Mouse (Mus musculus) hindbrain, embryonic 12.5 days (tissue): ENCODE data around the gene Pigc. TPM values are rescaled to one million over a fixed set of nuclear protein-coding genes. Genes with fewer than 3 reads are reported as not detected.

ENCODE experiments used
- ATAC-seq: fragments of 200-750 bp; cut with Nextera tagmentation; 2 replicates; pipeline ENCODE4 v1.8.0; 2017; ENCODE audit warnings: moderate TSS enrichment; ENCODE audit not compliant: low FRiP score
- H3K27ac ChIP-seq: fragments of 300-500 bp; sonication (generic); 2 replicates; pipeline ENCODE4 v1.5.1; 2016; ENCODE audit warnings: mild to moderate bottlenecking
- H3K27me3 ChIP-seq: fragments of 300-500 bp; sonication (generic); 2 replicates; pipeline ENCODE4 v1.6.1; 2016; ENCODE audit warnings: mild to moderate bottlenecking
- H3K36me3 ChIP-seq: fragments of 300-500 bp; sonication (generic); 2 replicates; pipeline ENCODE4 v1.6.1; 2016; ENCODE audit warnings: mild to moderate bottlenecking
- H3K4me1 ChIP-seq: fragments of 300-500 bp; sonication (generic); 2 replicates; pipeline ENCODE4 v1.6.1; 2016
- H3K4me2 ChIP-seq: fragments of 300-500 bp; sonication (generic); replicated peaks from 2 replicates; pipeline ENCODE4 v1.6.1; 2016; ENCODE audit warnings: mild to moderate bottlenecking
- H3K4me3 ChIP-seq: fragments of 300-500 bp; sonication (generic); 2 replicates; pipeline ENCODE4 v1.5.1; 2016; ENCODE audit warnings: mild to moderate bottlenecking
- H3K9ac ChIP-seq: fragments of 300-500 bp; sonication (generic); 2 replicates; pipeline ENCODE4 v1.6.1; 2016; ENCODE audit warnings: mild to moderate bottlenecking, moderate library complexity
- H3K9me3 ChIP-seq: fragments of 300-500 bp; sonication (generic); replicated peaks from 2 replicates; pipeline ENCODE4 v1.6.1; 2016; ENCODE audit warnings: mild to moderate bottlenecking
- WGBS: fragments of 180-500 bp; shearing (Covaris S2); methylation state at CpG from one replicate; pipeline ENCODE4 v1.1.7; 2016; 5-methylcytosine and 5-hydroxymethylcytosine counted together
- polyA plus RNA-seq: library from polyadenylated mRNA; unstranded; fragments of >200 nt; fragmentation: Nextera tagmentation; extraction: Ambion mirVana; gene quantifications from 2 replicates; pipeline ENCODE4 v1.2.1, GENCODE M21; 2016

Gene Pigc
- 35.4 and 36.6 TPM in 2 replicates for polyA plus RNA-seq

DNA sequence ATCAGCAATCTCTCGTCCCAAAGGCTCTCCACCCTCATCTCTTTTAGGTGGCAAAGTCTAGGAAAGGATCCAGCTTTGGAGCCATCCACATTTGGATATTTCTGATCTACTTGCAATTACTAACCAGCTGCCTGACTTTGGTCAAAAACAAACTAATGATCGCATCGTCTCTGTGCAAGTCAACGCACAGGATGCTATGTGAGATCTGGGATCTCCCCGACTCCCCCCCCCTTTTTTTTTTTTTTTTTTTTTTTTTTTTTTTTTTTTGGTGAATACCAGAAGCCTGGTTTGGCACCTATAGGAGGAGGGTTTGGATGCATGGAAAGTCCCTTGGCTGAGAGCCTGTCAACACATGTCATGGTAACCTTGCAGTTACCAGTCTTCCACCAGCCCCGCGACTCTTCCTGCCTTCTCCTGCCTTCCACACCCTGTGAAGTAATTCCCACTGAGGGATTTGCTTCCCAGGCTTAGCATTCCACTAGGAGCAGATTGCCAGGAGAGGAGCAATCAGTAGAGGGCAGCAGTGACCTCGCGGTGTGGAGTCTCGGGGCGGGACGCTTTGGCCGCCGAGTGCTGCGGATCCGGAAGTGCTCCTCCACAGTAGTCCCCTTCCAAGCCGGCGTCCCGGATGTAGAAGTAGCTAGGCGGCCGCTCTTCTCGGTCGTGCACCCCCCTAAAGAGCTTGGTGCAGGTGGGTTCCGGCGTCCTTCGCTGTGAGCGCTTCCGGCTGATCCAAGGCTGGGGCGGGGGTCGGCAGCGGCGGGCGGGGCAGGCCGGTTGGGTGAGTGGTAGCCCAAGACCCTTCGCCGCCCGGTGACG, at the start of gene Pigc:
Pigc (plus strand) TSS at position 598 of the 819 bp plus-strand sequence.
- peak within 1 kb of the TSS; percentile 68 for H3K9ac ChIP-seq
- H3K4me2 ChIP-seq, result peak within 1 kb of the TSS; percentile 59
- peak; percentile 99 for ATAC-seq
- H3K4me1 ChIP-seq, result peaks cover 9% of the 10 kb centered on the region; the same call in 1 of the 2 replicates
- peak within 1 kb of the TSS; percentile 67 for H3K4me3 ChIP-seq
- H3K9me3 ChIP-seq, result no peaks in the 10 kb centered on the region
- no peaks in the 10 kb centered on the region for H3K36me3 ChIP-seq
- H3K27me3 ChIP-seq, result no peaks in the 10 kb centered on the region
- WGBS, result 4% methylated on average over 38 of the region's 38 CpGs
- H3K27ac ChIP-seq, result peak within 1 kb of the TSS; percentile 83

DNA sequence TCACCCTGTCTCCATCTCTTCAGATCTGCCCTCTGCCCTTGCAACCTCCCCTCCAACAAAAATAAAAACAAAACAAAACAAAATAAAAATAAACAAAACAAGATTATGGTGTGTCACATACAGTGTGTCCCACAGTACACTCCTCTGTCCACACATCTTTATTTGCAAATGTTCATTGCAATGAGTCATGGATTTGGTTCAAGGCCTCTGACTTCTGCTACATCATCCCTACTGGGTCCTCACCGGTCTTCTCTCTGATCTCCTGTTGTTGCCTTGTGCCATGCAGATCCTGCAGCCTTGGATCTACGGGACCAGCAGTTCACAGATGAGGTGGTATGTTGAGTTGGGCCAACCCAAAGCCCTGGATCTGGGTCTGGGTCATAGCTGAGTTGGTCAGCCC, 49.4 kb upstream of the Pigc start:
- H3K27ac ChIP-seq, result no peak overlapping the region
- no peak overlapping the region for H3K9ac ChIP-seq
- WGBS, result 88% methylated on average over 2 of the region's 2 CpGs
- H3K4me3 ChIP-seq, result no peak overlapping the region
- H3K9me3 ChIP-seq, result no peaks in the 10 kb centered on the region
- H3K36me3 ChIP-seq, result no peaks in the 10 kb centered on the region
- H3K4me1 ChIP-seq, result peaks cover 5% of the 10 kb centered on the region; the same call in 1 of the 2 replicates
- ATAC-seq, result no peak
- H3K4me2 ChIP-seq, result no peak overlapping the region
- no peaks in the 10 kb centered on the region for H3K27me3 ChIP-seq

- H3K4me1 ChIP-seq, result peaks cover 5% of the 10 kb centered on the region; the same call in 1 of the 2 replicates
- ATAC-seq, result no peak
- no peaks in the 10 kb centered on the region for H3K9me3 ChIP-seq
- H3K27me3 ChIP-seq, result no peaks in the 10 kb centered on the region
- no peak overlapping the region for H3K4me3 ChIP-seq
- H3K36me3 ChIP-seq, result no peaks in the 10 kb centered on the region
- WGBS, result 82% methylated on average over 9 of the region's 9 CpGs
- no peak overlapping the region for H3K9ac ChIP-seq
- H3K4me2 ChIP-seq, result no peak overlapping the region
- no peak overlapping the region for H3K27ac ChIP-seq
Measured at GRCm38 (mm10) chr1:161920475-161921454, 48.2 kb upstream of the Pigc start.

GRCm38 (mm10) chr1:161921928-161922327, 47.1 kb upstream of the Pigc start:
- WGBS, result 75% methylated on average over 6 of the region's 6 CpGs
- ATAC-seq, result no peak
- H3K36me3 ChIP-seq, result no peaks in the 10 kb centered on the region
- H3K9ac ChIP-seq, result no peak overlapping the region
- H3K4me1 ChIP-seq, result peaks cover 5% of the 10 kb centered on the region; the same call in 1 of the 2 replicates
- H3K27ac ChIP-seq, result no peak overlapping the region
- H3K4me2 ChIP-seq, result no peak overlapping the region
- no peaks in the 10 kb centered on the region for H3K27me3 ChIP-seq
- no peak overlapping the region for H3K4me3 ChIP-seq
- no peaks in the 10 kb centered on the region for H3K9me3 ChIP-seq

DNA sequence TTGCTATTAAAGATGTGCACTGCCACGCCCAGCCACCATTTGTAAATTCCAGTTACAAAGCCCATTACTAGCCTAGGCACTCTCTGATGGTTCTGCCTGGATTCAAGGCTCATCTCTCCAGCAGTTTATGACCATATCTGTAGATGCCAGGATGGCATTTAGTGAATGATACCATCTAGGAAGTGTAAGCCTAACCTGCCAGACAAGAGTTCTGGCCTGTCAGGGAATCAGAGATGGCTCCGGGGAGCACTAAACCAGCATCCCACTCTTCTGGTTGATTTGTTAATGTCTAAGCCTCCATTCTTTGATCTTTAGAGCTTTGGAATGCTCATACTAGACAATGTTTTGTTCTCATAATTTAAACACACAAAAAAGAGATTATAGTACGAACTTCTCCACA, 44.7 kb upstream of the Pigc start:
- Histone ChIP-seq H3K4me1 (no peaks in the 10 kb centered on the region), H3K9ac (no peak overlapping the region), H3K27me3 (no peaks in the 10 kb centered on the region), H3K36me3 (no peaks in the 10 kb centered on the region), H3K4me2 (no peak overlapping the region), H3K27ac (no peak overlapping the region), H3K4me3 (no peak overlapping the region), H3K9me3 (no peaks in the 10 kb centered on the region)
- ATAC-seq, result no peak
- 73% methylated on average over 3 of the region's 3 CpGs for WGBS

DNA sequence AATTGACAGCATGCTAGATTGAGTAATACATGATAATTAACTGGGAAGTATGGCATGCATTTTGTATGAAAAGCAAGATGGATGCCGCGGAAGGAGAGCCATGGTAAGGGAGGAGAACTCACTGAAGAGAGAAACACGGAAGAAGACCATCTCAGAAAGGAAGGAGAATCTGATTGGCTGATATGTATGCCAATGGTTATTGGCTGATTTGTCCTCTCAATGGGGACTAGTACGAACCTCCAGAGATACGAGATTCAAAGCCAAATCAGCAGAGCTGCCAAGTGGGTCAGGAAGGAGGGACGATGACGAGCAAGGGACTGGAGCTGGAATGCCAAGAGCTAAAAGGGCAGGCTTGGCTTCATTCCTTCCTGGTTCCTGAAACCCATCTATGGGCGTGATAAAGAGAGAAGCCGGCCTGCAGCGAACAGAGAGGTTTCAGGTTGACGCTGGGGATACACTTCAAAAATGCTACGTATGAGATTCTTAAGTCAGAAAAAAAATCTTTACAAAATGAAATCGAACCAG, 43.6 kb upstream of the Pigc start:
- WGBS, result 84% methylated on average over 13 of the region's 13 CpGs

GRCm38 (mm10) chr1:161927976-161928375, 41.0 kb upstream of the Pigc start:
- H3K4me3 ChIP-seq, result no peak overlapping the region
- no peak for ATAC-seq
- H3K27ac ChIP-seq, result no peak overlapping the region
- H3K27me3 ChIP-seq, result no peaks in the 10 kb centered on the region
- no peak overlapping the region for H3K9ac ChIP-seq
- H3K4me2 ChIP-seq, result no peak overlapping the region
- H3K36me3 ChIP-seq, result no peaks in the 10 kb centered on the region
- H3K9me3 ChIP-seq, result no peaks in the 10 kb centered on the region
- 88% methylated on average over 2 of the region's 2 CpGs for WGBS
- no peaks in the 10 kb centered on the region for H3K4me1 ChIP-seq

More for the DNA sequence above, 43.6 kb upstream of the Pigc start:
- Histone ChIP-seq H3K27ac (no peak overlapping the region), H3K9me3 (no peaks in the 10 kb centered on the region), H3K4me1 (no peaks in the 10 kb centered on the region), H3K4me2 (no peak overlapping the region), H3K4me3 (no peak overlapping the region), H3K9ac (no peak overlapping the region), H3K36me3 (no peaks in the 10 kb centered on the region), H3K27me3 (no peaks in the 10 kb centered on the region)
- no peak for ATAC-seq

GRCm38 (mm10) chr1:161931313-161931712, 37.7 kb upstream of the Pigc start:
- H3K9me3 ChIP-seq, result no peaks in the 10 kb centered on the region
- WGBS, result 71% methylated on average over 4 of the region's 4 CpGs
- H3K4me2 ChIP-seq, result no peak overlapping the region
- ATAC-seq, result no peak
- no peak overlapping the region for H3K27ac ChIP-seq
- no peaks in the 10 kb centered on the region for H3K4me1 ChIP-seq
- H3K9ac ChIP-seq, result no peak overlapping the region
- H3K27me3 ChIP-seq, result no peaks in the 10 kb centered on the region
- no peaks in the 10 kb centered on the region for H3K36me3 ChIP-seq
- H3K4me3 ChIP-seq, result no peak overlapping the region

- H3K36me3 ChIP-seq, result no peaks in the 10 kb centered on the region
- no peak for ATAC-seq
- no peaks in the 10 kb centered on the region for H3K4me1 ChIP-seq
- no peak overlapping the region for H3K27ac ChIP-seq
- H3K4me3 ChIP-seq, result no peak overlapping the region
- WGBS, result 76% methylated on average over 10 of the region's 10 CpGs
- H3K27me3 ChIP-seq, result no peaks in the 10 kb centered on the region
- no peak overlapping the region for H3K9ac ChIP-seq
- H3K4me2 ChIP-seq, result no peak overlapping the region
- no peaks in the 10 kb centered on the region for H3K9me3 ChIP-seq
Measured at GRCm38 (mm10) chr1:161931817-161932216, 37.2 kb upstream of the Pigc start.

GRCm38 (mm10) chr1:161932286-161932685, 36.7 kb upstream of the Pigc start:
- 87% methylated on average over 4 of the region's 4 CpGs for WGBS
- no peak overlapping the region for H3K4me2 ChIP-seq
- H3K4me1 ChIP-seq, result no peaks in the 10 kb centered on the region
- H3K9me3 ChIP-seq, result no peaks in the 10 kb centered on the region
- no peaks in the 10 kb centered on the region for H3K27me3 ChIP-seq
- no peak overlapping the region for H3K27ac ChIP-seq
- no peak overlapping the region for H3K9ac ChIP-seq
- no peak overlapping the region for H3K4me3 ChIP-seq
- no peak for ATAC-seq
- no peaks in the 10 kb centered on the region for H3K36me3 ChIP-seq

DNA sequence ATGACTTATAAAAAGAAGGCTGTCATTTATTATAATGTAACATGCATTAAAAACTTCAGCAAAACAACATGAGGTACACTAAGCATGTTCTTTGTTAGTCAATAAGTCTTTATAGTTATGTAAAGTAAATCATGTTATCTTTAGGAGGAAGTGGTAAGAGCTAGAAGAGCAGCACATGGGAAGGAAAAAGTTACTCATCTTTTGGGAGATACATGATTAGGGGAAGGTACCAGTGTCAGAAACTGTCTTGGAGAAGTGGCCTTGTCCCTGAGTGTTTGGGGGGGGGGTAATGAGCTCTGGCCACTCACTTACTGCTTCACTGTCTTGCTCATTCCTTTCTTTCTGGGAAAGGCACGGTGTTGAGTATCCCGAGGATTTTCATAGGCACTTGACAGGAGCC, 26.9 kb upstream of the Pigc start:
- H3K4me1 ChIP-seq, result no peaks in the 10 kb centered on the region
- no peak overlapping the region for H3K27ac ChIP-seq
- no peaks in the 10 kb centered on the region for H3K27me3 ChIP-seq
- no peak overlapping the region for H3K9ac ChIP-seq
- WGBS, result 84% methylated on average over 2 of the region's 2 CpGs
- H3K9me3 ChIP-seq, result no peaks in the 10 kb centered on the region
- no peak for ATAC-seq
- H3K4me3 ChIP-seq, result no peak overlapping the region
- no peaks in the 10 kb centered on the region for H3K36me3 ChIP-seq
- H3K4me2 ChIP-seq, result no peak overlapping the region
